Mouse (Mus musculus) kidney, postnatal 10 days (tissue): ENCODE measurements around the gene Serpina3b.
"Not testable (repeated sequence)": the region's sequence is repeated elsewhere in the genome, so short reads cannot be mapped to it uniquely, and the experiment has no call there.

Experiments used
- DNase-seq: peaks from one replicate; pipeline ENCODE4 v3.0.0; 2021; ENCODE audit warnings: mixed read lengths

The Serpina3b gene

DNA sequence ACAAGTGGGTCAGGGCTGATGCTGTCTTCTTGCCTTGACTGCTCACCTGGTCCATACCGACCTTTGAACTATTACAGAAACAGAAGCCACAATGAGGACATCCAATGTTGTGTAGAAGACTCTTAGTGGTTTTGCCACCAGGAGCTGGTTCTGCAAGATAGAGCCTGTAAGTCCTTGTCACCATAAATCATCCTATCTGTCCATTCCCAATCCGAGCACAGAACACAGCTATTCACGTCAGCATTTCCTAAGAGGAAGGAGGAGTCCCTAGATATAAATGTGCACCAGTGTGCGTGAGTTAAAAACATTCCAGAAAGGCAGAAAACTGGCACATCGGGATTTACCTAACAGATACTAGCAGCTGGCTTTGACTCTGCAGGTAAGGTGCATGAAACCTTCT is at the start of gene Serpina3b:
Gene Serpina3b, plus strand, starts transcription at position 301 of the 400 bp plus-strand sequence.
- no peak for DNase-seq

- no peak for DNase-seq
Observed at GRCm38 (mm10) chr12:104090119-104090518, 37.7 kb upstream of the Serpina3b start.

- no peak for DNase-seq
Observed at GRCm38 (mm10) chr12:104091303-104091702, 36.5 kb upstream of the Serpina3b start.

GRCm38 (mm10) chr12:104100768-104101167 is 27.0 kb upstream of the Serpina3b start, which contains the start of gene Serpina5:
Gene Serpina5 (plus strand): TSS chr12:104101113.
- no peak for DNase-seq

DNA sequence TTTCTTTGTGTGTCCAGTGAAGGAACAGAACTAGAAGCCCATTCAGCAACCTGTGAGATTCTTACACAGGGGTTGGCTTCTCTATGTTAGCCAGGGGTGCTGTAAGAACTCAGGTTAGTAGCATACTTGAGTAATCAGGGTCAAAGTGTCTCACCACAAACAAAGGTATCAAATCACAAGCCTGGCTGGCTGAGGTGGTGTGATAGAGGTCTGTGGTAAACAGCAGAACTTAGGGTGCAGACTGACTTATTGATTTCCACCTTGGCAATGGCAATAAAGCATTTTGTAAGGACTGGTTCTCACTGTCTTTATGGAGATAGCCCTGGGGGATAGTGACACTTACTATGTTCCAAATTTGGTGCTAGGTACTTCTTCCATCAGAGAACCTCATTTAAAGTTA is 21.9 kb upstream of the Serpina3b start:
- DNase-seq: no peak

- no peak for DNase-seq
Observed at GRCm38 (mm10) chr12:104106919-104107318, 20.9 kb upstream of the Serpina3b start.

- peak; percentile 16 for DNase-seq
Observed at GRCm38 (mm10) chr12:104108507-104108906, 19.3 kb upstream of the Serpina3b start.

GRCm38 (mm10) chr12:104112333-104112732 is 15.5 kb upstream of the Serpina3b start, which contains the start of gene Serpina3a:
Gene Serpina3a (plus strand): TSS chr12:104112724.
- DNase-seq: not testable (repeated sequence)

DNA sequence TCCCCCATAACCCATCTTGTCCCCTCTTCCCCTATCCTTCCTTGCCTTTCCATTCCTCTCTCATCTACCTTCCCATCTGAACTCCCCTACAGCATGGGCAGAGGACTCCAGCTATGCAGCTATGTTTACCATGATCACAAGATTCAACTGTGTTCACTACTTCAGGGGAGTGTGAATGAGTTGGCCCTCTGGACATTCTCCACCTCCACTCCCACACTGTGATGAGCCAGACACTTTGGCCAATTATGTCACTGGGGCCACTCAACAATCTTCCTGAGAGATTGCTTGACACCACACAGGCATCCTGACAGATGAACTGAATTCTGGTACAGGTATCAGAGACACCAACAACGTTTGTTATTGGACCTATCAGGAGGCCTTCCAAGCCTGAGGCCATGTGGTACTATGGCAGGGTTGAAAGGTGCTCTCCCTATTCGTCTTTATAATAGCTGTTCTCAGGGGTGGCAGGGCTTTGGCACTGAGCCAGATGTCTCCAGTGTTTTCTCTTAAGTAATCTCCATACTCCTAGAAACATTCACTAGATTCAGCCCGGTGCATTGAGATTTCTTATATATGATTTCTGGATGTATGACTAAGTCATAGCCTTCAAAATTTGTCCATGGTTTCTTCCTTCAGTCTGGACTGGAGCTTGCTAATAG is 12.7 kb upstream of the Serpina3b start:
- peak; percentile 48 for DNase-seq

GRCm38 (mm10) chr12:104123097-104123496 is 4.7 kb upstream of the Serpina3b start:
- DNase-seq: no peak

GRCm38 (mm10) chr12:104123996-104124395 is 3.8 kb upstream of the Serpina3b start:
- DNase-seq: no peak

GRCm38 (mm10) chr12:104125021-104125560 is 2.7 kb upstream of the Serpina3b start:
- no peak for DNase-seq

- DNase-seq: no peak
Observed at GRCm38 (mm10) chr12:104131041-104131440, 3.2 kb downstream of the Serpina3b start.

- no peak for DNase-seq
Observed at GRCm38 (mm10) chr12:104138216-104138615, 10.4 kb downstream of the Serpina3b start.

DNA sequence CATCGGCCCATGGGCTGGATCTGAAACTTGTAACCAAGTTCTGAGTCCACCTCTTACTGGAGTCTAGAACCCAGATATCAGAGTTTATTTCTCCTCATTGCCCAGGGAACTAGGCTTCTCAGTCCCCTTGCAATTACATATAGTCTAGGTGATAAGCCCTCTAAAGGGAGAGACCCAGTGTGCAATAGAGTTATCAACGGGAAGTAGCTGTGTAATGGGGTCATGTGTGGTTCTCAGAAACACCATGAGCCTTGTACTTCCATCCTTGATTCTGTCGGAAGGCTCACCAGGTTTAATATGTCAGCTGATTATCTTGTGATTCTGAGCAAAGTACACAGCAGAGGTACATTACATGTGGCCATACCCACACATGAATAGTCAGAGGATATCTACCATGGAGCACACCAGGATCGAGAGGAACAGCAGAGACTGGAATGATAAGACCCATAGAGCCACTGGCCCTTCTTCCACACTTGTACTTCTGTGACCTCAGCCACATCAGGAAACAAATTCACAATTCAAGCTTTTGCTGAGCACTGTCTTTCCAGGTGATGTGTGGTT is 12.8 kb downstream of the Serpina3b start:
- no peak for DNase-seq

- no peak for DNase-seq
Observed at GRCm38 (mm10) chr12:104141506-104141905, 13.7 kb downstream of the Serpina3b start.

- DNase-seq: no peak
Observed at GRCm38 (mm10) chr12:104142427-104142826, 14.6 kb downstream of the Serpina3b start.

DNA sequence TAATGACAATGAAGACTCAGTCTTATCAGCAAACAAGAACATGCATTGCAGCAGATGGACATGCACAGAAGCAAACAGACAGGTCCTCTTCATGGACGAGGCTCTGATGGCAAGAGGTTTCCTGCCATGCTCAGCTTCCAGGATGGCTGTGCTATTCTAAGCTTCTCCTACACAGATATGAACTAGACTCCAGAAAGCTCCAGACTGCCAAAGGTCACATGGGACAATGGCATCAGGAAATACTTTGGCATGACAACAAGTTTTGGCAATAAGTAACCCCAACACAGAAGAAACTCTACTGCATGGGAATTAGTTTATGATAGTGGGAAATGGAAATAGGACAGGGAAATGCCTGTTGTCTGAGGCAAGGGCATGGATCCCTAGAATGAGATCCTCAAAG is 15.5 kb downstream of the Serpina3b start:
- no peak for DNase-seq

GRCm38 (mm10) chr12:104145571-104145970 is 17.8 kb downstream of the Serpina3b start:
- no peak for DNase-seq

DNA sequence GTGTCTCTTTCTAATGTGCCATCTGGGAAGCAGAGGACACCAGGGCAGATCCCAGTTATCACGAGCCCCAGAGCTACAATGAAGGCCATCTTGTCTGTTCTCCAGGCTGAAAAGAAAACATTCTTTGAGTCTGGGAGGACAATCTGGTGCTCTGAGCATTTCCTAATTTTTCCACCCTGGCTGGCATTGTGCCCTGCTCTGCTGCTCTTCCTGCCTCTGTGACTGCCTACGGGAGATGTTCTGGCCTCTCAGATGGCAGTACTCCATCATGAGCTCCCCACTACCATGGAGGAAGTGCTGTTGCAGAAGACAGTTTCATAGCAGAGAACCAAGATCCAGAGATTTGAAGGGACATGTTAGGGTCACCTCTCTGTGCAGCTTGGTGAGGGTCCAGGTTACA is 24.2 kb downstream of the Serpina3b start:
- DNase-seq: no peak

GRCm38 (mm10) chr12:104153041-104153645 is 25.3 kb downstream of the Serpina3b start:
- DNase-seq: no peak

DNA sequence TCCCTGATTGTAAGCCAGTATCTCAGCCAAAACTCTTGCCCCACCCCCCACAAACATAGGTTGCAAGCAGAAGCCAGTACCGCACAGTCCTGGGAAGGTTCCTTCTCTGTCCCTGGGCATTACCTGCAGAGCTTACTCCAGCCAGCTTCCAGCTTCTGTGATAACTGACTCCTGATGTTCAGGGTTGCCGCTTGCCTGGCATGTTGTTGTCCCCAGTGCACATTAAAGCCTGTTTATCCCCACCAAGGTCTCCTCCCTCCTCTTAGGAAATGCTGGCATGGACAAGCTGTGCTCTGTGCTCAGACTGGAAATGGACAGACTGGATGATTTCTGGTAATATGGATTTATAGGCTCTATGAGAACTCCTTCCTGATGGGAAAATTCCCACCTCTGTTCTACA is 25.9 kb downstream of the Serpina3b start, which contains the start of gene Serpina3c:
Gene Serpina3c, minus strand, starts transcription at position 215 of the 400 bp plus-strand sequence.
- no peak for DNase-seq

- peak; percentile 54 for DNase-seq
Observed at GRCm38 (mm10) chr12:104174747-104175146, 47.0 kb downstream of the Serpina3b start.

DNA sequence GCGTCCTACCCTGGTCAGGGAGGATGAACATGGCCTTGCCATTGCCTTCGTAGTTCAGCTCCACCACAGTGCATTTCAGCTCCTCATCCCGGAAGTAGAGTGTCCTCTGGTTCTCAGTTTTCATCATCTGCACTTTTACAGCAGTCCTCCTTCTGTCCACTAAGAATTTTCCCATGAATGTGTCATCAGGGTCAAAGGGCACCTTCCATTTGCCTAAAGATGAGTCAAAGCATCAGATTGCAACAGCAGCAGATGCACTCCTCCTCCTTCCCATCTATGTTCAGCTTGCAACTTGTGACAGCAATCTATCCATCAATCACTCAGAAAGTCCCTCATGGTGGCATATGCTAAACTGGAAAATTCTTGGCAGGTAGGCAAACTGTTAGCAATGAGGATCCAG is 47.8 kb downstream of the Serpina3b start:
- no peak for DNase-seq
